Mouse (Mus musculus) left cerebral cortex, adult 18-20 months (tissue): ENCODE measurements at regions not wholly inside any gene's neighbourhood (a gene's known extent, or its start where the extent isn't known, plus 50 kb on each side); places are given as distances from the start of the nearest gene placed in this dataset.

ENCODE experiments used
- DNase-seq, 2 experiments: peaks; one replicate each; pipeline ENCODE4 v3.0.0; 2021 to 2022; ENCODE audit warnings: low spot score in 2 of 2, mixed read lengths in 1 of 2

GRCm38 (mm10) chr4:34484273-34484672, 66.5 kb upstream of the Akirin2 start:
- no peak for DNase-seq

GRCm38 (mm10) chr4:34485574-34485973, 65.2 kb upstream of the Akirin2 start:
- DNase-seq = no peak

GRCm38 (mm10) chr4:34494961-34495723, 55.6 kb upstream of the Akirin2 start:
- no peak for DNase-seq

GRCm38 (mm10) chr4:34498325-34498724, 52.4 kb upstream of the Akirin2 start:
- DNase-seq = no peak

GRCm38 (mm10) chr4:34498781-34499180, 52.0 kb upstream of the Akirin2 start:
- no peak for DNase-seq

- DNase-seq = no peak
Measured at GRCm38 (mm10) chr4:34499731-34500130, 51.0 kb upstream of the Akirin2 start.
